Mouse (Mus musculus): ENCODE results near the gene Ngfr. TPM values are rescaled to one million over a fixed set of nuclear protein-coding genes. Genes with fewer than 3 reads are reported as not detected.

Ngfr gene
- polyA plus RNA-seq, 1 experiment, result 42.3 TPM

GRCm38 (mm10) chr11:95594686-95595212 lies 7.2 kb upstream of the Ngfr start:
- no peak for TF ChIP-seq POLR2A (IDR thresholded peaks at IDR 0.05; ENCODE audit: borderline replicate concordance, extremely low read depth, insufficient read depth, insufficient read length, poor library complexity, severe bottlenecking)
- TF ChIP-seq CTCF (IDR thresholded peaks at IDR 0.05; ENCODE audit: borderline replicate concordance, extremely low read depth, insufficient read depth, insufficient read length), result no peak
- DNase-seq (ENCODE audit: low read depth), result no peak

- TF ChIP-seq POLR2A (IDR thresholded peaks at IDR 0.05; ENCODE audit: borderline replicate concordance, extremely low read depth, insufficient read depth, insufficient read length, poor library complexity, severe bottlenecking) (no peak), CTCF (IDR thresholded peaks at IDR 0.05; ENCODE audit: borderline replicate concordance, extremely low read depth, insufficient read depth, insufficient read length) (no peak)
- no peak for DNase-seq (ENCODE audit: low read depth)
Observed at GRCm38 (mm10) chr11:95593501-95593900, 6.0 kb upstream of the Ngfr start.

GRCm38 (mm10) chr11:95592691-95593090 lies 5.2 kb upstream of the Ngfr start:
- DNase-seq (ENCODE audit: low read depth), result no peak
- TF ChIP-seq POLR2A (IDR thresholded peaks at IDR 0.05; ENCODE audit: borderline replicate concordance, extremely low read depth, insufficient read depth, insufficient read length, poor library complexity, severe bottlenecking), result no peak
- no peak for TF ChIP-seq CTCF (IDR thresholded peaks at IDR 0.05; ENCODE audit: borderline replicate concordance, extremely low read depth, insufficient read depth, insufficient read length)

GRCm38 (mm10) chr11:95589195-95589594 lies 1.7 kb upstream of the Ngfr start:
- DNase-seq (ENCODE audit: low read depth), result no peak
- TF ChIP-seq POLR2A (IDR thresholded peaks at IDR 0.05; ENCODE audit: borderline replicate concordance, extremely low read depth, insufficient read depth, insufficient read length, poor library complexity, severe bottlenecking), result no peak
- TF ChIP-seq CTCF (IDR thresholded peaks at IDR 0.05; ENCODE audit: borderline replicate concordance, extremely low read depth, insufficient read depth, insufficient read length), result no peak

GRCm38 (mm10) chr11:95586751-95587422 lies 648 bp downstream of the Ngfr start:
- TF ChIP-seq CTCF (IDR thresholded peaks at IDR 0.05; ENCODE audit: borderline replicate concordance, extremely low read depth, insufficient read depth, insufficient read length) (no peak), POLR2A (IDR thresholded peaks at IDR 0.05; ENCODE audit: borderline replicate concordance, extremely low read depth, insufficient read depth, insufficient read length, poor library complexity, severe bottlenecking) (no peak)

GRCm38 (mm10) chr11:95586184-95586583 lies 1.4 kb downstream of the Ngfr start:
- peak; percentile 88 for DNase-seq (ENCODE audit: low read depth)
- TF ChIP-seq CTCF (IDR thresholded peaks at IDR 0.05; ENCODE audit: borderline replicate concordance, extremely low read depth, insufficient read depth, insufficient read length) (peak; percentile 94), POLR2A (IDR thresholded peaks at IDR 0.05; ENCODE audit: borderline replicate concordance, extremely low read depth, insufficient read depth, insufficient read length, poor library complexity, severe bottlenecking) (no peak)

More at GRCm38 (mm10) chr11:95586751-95587422, 648 bp downstream of the Ngfr start:
- DNase-seq (ENCODE audit: low read depth), result no peak

- TF ChIP-seq POLR2A (IDR thresholded peaks at IDR 0.05; ENCODE audit: borderline replicate concordance, extremely low read depth, insufficient read depth, insufficient read length, poor library complexity, severe bottlenecking), result no peak
- no peak for TF ChIP-seq CTCF (IDR thresholded peaks at IDR 0.05; ENCODE audit: borderline replicate concordance, extremely low read depth, insufficient read depth, insufficient read length)
- DNase-seq (ENCODE audit: low read depth), result no peak
Observed at GRCm38 (mm10) chr11:95585684-95586083, 1.9 kb downstream of the Ngfr start.

- no peak for TF ChIP-seq CTCF (IDR thresholded peaks at IDR 0.05; ENCODE audit: borderline replicate concordance, extremely low read depth, insufficient read depth, insufficient read length)
- no peak for TF ChIP-seq POLR2A (IDR thresholded peaks at IDR 0.05; ENCODE audit: borderline replicate concordance, extremely low read depth, insufficient read depth, insufficient read length, poor library complexity, severe bottlenecking)
- peak; percentile 58 for DNase-seq (ENCODE audit: low read depth)
Observed at GRCm38 (mm10) chr11:95585281-95585680, 2.3 kb downstream of the Ngfr start.

- no peak for DNase-seq (ENCODE audit: low read depth)
- TF ChIP-seq CTCF (IDR thresholded peaks at IDR 0.05; ENCODE audit: borderline replicate concordance, extremely low read depth, insufficient read depth, insufficient read length) (no peak), POLR2A (IDR thresholded peaks at IDR 0.05; ENCODE audit: borderline replicate concordance, extremely low read depth, insufficient read depth, insufficient read length, poor library complexity, severe bottlenecking) (no peak)
Observed at GRCm38 (mm10) chr11:95584651-95585050, 2.9 kb downstream of the Ngfr start.

- DNase-seq (ENCODE audit: low read depth), result no peak
- no peak for TF ChIP-seq POLR2A (IDR thresholded peaks at IDR 0.05; ENCODE audit: borderline replicate concordance, extremely low read depth, insufficient read depth, insufficient read length, poor library complexity, severe bottlenecking)
- TF ChIP-seq CTCF (IDR thresholded peaks at IDR 0.05; ENCODE audit: borderline replicate concordance, extremely low read depth, insufficient read depth, insufficient read length), result no peak
Observed at GRCm38 (mm10) chr11:95583396-95583795, 4.1 kb downstream of the Ngfr start.

- TF ChIP-seq POLR2A (IDR thresholded peaks at IDR 0.05; ENCODE audit: borderline replicate concordance, extremely low read depth, insufficient read depth, insufficient read length, poor library complexity, severe bottlenecking), result no peak
- no peak for TF ChIP-seq CTCF (IDR thresholded peaks at IDR 0.05; ENCODE audit: borderline replicate concordance, extremely low read depth, insufficient read depth, insufficient read length)
- no peak for DNase-seq (ENCODE audit: low read depth)
Observed at GRCm38 (mm10) chr11:95582193-95582592, 5.3 kb downstream of the Ngfr start.

GRCm38 (mm10) chr11:95579455-95579854 lies 8.1 kb downstream of the Ngfr start:
- TF ChIP-seq POLR2A (IDR thresholded peaks at IDR 0.05; ENCODE audit: borderline replicate concordance, extremely low read depth, insufficient read depth, insufficient read length, poor library complexity, severe bottlenecking), result no peak
- TF ChIP-seq CTCF (IDR thresholded peaks at IDR 0.05; ENCODE audit: borderline replicate concordance, extremely low read depth, insufficient read depth, insufficient read length), result no peak
- no peak for DNase-seq (ENCODE audit: low read depth)
